Mouse (Mus musculus) A20 (cell line): ENCODE measurements around the gene Asb2.
A peak's percentile ranks its signal among the peaks of the same experiment; 100 is the strongest.

Source experiments
- DNase-seq: peaks from one replicate; pipeline ENCODE4 v3.0.0-alpha.2; 2011; ENCODE audit warnings: low read depth, low spot score

Gene Asb2

GRCm38 (mm10) chr12:103322801-103323200 is 33.0 kb downstream of the Asb2 start:
- peak; percentile 44 for DNase-seq

GRCm38 (mm10) chr12:103315831-103316545 is 39.8 kb downstream of the Asb2 start:
- DNase-seq, result no peak

DNA sequence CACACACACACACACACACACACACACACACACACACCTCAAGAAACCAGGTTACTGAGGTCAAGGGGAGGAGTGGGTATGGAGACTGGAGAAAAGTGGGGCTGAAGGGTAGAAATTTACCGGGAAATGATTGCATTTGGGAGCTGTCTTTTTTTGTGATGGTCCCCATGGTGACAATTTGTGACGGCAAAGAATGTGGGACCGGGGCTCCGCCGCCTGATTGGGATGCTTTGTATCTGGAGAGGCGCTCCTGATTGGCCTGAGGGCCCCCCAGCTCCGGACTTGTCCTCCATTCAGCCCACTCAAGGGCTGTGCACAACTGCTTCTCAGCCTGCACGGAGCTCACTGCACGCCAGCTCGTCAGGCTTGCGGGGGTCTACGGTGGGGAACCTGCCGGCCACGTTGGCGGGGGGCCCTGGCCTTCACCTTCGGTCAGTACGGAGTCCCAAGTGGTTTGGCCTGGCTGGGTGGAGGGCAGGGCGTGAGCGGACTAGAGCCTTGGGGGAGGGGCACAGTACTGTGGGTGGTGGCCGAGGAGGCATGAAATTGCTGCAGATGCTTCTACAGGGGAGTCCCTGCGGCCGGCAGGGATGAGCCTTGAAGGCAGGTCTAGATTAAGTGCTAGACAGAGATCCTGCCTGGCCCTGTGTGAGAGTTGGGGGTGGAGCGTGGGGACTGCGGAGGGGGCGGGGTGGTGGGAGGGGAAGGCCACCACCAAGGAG is 41.0 kb downstream of the Asb2 start:
- DNase-seq, result no peak

DNA sequence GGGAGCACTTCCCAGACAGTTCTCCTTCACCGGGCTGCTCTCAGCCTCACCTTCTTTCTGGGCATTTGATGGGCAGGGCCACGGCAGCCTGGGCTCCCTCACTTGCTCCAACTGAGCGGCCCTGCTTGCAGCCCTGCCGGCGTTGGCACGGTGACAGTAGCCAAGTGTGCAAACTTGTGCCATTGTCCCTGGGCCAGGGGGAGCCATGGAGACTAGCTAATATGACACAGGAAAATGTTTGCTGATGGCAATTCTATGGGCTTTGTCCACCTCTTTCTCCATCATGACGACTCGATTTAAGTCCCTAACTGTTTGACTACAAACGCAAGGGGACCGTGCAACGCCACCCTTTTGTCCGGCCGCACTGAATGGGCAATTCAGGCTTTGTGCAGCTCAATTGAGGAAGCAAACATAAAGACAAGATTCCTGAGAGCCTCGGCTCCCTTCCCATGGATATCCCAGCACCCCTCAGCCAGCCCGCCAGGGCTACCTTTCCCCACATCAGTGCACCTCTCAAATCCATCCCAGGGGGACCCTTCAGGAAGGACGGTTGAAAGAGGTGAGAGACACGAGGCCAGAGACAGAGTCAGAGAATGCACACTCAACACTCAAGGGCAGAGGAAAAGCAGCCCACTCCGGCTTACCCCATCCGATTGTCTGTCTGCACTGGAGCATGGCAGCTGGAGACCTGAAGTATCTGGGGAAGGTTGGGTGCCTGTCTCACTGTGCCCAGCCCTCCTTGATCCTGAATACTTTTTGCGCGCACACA is 41.7 kb downstream of the Asb2 start:
- DNase-seq, result no peak

DNA sequence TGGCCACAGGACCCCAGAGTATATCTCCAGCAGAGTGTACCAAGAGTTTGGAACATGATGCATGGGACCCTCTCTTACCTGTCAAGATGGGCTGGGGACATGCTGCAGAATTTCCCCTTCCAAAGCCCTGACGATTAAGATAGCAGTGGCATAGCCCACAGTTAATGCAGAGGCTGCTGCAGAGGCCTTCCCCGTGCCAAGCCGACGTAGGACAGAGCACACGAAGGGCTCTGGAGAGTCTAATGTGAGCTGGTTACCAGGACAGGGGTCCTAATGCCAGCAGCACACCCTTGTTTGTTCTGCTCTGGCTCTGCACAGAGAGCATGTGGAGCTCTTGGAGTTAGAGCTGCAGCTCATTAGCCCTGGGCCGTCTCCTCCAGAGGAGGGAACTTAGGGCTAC is 42.5 kb downstream of the Asb2 start:
- DNase-seq, result no peak

- no peak for DNase-seq
Measured at GRCm38 (mm10) chr12:103311921-103312320, 43.9 kb downstream of the Asb2 start.

DNA sequence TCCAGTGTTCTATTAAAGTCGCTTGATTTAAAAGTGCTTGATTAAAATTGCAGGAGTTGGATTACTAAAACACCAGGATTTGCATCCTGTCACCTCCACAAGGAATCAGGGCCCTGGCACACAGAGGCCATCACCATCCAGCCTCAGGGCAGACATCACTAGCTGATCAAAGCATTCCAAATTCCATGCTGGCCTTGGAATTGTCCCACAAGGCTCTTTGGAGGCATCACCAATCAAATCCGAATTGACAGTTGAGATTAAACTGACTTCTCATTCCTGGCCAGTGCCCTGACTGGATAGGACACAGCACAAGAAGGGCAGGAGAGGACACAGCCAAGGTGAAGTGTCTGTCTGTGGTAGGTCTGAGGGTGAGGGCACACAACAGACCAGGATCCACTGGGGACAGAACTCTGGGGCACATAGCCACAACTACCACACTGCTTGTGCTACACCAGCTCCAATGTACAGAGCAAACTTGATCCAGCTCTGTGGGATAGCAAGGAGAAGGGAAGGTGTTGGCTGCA is 45.0 kb downstream of the Asb2 start, which contains the start of gene Fam181a:
Gene Fam181a, plus strand, starts transcription at position 232 of the 524 bp plus-strand sequence.
- DNase-seq, result no peak

DNA sequence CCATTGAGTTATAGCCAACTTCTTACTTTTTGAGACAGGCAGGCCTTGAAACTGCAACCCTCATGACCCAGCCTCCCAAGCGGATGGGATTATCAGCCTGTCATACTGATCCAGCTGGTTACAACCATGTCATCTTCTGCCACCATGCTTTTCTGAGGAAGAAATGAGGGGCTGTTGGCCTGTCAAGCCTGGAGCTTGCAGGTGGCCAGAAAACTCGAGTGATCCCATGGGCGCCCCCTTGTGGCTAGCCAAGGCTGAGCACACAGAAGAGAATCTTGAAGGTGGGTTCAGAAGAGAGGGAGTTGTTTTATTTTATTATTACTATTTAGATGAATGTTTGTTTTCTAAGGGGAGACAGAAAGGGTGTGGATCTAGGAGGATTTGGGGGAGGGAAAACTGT is 49.1 kb downstream of the Asb2 start:
- peak; percentile 58 for DNase-seq

DNA sequence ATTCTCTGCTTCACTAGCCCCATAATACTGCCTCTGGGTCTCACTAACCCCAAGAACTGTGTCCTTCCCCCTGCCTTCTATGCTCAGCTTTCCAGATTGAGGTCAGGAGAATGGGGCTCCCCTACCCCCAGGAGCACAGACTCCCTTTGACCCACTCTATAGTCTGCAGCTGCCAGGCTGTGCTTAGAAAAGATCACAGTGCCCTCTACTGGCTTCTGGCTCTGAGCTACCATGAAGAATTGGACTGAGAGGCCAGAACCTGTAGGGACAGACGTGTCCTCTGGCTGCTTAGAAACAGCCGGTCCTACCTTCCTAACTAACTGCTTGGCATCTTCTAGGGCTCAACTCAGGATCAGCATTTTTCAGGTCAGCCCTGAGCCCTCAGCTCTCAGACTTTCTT is 49.6 kb downstream of the Asb2 start:
- DNase-seq, result peak; percentile 36

- DNase-seq, result no peak
Measured at GRCm38 (mm10) chr12:103302960-103303359, 52.8 kb downstream of the Asb2 start.

GRCm38 (mm10) chr12:103301645-103302044 is 54.2 kb downstream of the Asb2 start:
- peak; percentile 43 for DNase-seq

GRCm38 (mm10) chr12:103300493-103300892 is 55.3 kb downstream of the Asb2 start:
- no peak for DNase-seq

GRCm38 (mm10) chr12:103296292-103296691 is 59.5 kb downstream of the Asb2 start:
- no peak for DNase-seq

- no peak for DNase-seq
Measured at GRCm38 (mm10) chr12:103292366-103292765, 63.4 kb downstream of the Asb2 start.

GRCm38 (mm10) chr12:103287276-103287675 is 68.5 kb downstream of the Asb2 start:
- DNase-seq, result no peak

- DNase-seq, result no peak
Measured at GRCm38 (mm10) chr12:103283411-103283810, 72.4 kb downstream of the Asb2 start.

DNA sequence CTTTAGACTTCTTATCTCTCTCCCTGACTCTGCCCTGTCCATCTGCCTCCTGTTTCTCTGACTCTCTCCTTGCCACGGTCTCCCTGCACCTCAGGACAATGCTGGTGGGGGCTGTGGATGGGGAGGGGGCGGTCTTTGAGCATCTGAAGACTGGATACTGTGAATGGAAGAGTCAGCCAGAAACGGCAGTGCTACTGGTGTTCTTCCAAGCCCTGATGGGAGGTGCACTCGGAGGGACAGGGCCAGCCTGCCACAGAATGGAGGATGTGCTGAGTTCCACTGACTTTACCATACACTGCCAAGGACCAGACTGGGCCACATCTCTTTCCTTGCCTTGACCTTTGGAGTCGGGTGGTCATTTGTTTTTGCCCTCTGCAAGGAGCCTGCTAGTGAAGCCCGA is 72.9 kb downstream of the Asb2 start:
- no peak for DNase-seq

DNA sequence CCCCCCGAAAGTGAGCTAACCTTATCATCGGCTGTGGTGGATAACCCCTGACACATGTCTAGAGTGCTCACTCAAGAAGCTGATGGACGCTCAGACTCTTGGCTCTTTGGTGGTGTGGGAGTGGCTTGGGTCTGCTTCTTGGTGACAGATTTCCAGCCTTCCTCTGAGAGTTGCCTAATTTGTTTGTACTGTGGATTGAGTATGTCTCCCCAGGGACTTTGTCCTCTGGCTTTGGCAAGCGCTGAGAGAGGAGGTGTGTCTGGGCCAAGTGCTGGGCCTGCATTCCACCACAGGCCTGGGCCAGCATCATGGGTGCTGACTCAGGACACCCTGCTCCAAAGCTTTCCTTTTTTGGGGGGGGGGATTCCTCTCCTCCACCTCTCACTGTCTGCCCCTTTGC is 73.9 kb downstream of the Asb2 start:
- DNase-seq, result no peak

DNA sequence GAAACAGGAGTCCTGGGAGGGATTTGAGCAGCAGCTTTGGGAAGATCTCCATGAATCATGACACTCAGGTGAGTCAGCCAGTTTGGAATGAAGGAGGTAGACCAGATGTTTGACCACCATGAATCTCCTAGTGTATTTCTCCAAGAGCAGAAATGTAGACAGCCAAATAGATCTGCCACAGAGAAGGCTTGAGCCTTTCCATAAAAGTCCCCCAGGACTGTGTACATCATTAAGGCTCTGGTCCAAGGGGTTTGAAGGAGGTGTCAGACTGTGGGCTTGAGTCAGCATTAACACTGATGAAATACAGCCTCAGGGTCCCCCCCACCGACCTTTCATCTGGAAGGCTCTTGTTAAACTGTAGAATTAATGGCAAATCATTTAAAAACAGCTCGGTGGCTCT is 74.3 kb downstream of the Asb2 start:
- DNase-seq, result no peak

DNA sequence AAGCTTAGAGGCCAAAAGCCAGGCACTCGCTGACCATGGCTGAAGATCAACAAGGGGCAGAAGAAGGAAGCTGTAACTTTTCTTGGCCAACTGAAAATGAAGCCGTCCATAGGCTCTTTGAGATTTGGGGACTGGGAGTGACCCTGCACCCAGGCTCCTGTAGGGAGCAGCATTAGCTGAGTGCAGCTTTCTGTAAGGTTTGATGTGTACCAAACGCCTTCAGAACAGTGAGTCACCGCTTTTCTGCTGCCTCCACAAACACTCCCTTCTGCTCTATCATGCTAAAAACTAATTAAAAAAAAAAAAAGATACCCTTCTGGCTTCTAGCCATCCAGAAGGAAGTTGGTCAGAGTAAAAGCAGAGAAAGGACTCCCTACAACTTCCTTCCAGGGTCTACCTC is 79.4 kb downstream of the Asb2 start:
- no peak for DNase-seq

DNA sequence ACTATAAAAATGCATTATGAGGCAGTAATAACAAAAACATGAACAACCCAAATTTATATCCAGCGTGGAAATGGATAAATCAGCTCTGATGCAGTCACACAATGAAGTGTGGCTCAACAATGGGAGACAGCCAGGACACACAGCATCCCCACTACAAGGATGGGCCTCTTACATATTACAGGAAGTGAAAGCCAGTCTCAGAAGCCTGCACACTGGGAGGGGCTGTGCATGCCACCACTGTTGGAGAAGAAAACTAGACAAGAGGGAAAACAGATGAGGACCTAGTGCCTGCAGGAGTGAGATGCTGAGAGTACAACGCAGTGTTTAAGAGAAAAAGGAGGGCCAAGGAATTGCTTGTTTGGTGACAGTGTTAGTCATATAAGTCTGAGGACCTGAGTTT is 82.1 kb downstream of the Asb2 start:
- peak; percentile 71 for DNase-seq

DNA sequence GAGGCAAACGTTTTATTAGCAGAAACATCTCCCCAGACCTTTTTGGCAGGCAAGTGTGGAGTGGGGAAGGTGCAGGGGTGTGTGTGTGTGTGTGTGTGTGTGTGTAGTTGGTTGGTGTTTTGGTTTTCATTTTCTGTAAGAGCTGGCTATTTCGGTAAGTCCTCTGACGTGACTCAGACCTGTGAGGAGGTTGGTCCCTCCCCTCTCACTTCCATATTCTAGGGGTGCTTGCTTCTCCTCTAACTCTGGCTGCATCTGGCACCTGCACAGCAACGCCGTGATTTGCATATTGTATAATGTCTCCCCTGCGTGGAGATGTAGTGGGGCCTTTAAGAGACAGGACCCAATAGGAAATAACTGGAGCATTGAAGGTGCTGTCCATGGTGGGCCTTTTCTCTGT is 82.8 kb downstream of the Asb2 start:
- peak; percentile 91 for DNase-seq
